8 mouse cellular contexts compared by ENCODE assay signal in genomic region chr5:149184104-149184843, GRCm38 (mm10). TPM values are rescaled to one million over a fixed set of nuclear protein-coding genes. Genes with fewer than 3 reads are reported as not detected.
DNase-seq lines count a peak whose midpoint lies in the region; ATAC-seq and TF ChIP-seq lines count a peak whose summit lies in the region.

Gene Uspl1 (plus strand): TSS chr5:149184350.
Gene Hmgb1 (minus strand): TSS chr5:149184489.

- H3K27me3 ChIP-seq in C2C12 (ENCODE audit: control insufficient read depth, insufficient read depth, insufficient read length) (no peaks in the 10 kb centered on the region), myocyte (ENCODE audit: control insufficient read depth, insufficient read depth, insufficient read length) (no peaks in the 10 kb centered on the region)
- no peaks in the 10 kb centered on the region for H3K27me3 ChIP-seq in erythroblast, embryonic 14.5 days (ENCODE audit: control insufficient read depth)
- no peaks in the 10 kb centered on the region for H3K27me3 ChIP-seq in heart, embryonic 11.5 days (ENCODE audit: control insufficient read depth, insufficient read depth, low read length)
- H3K27me3 ChIP-seq in kidney, embryonic 16.5 days (ENCODE audit: insufficient read depth, low read length) = no peaks in the 10 kb centered on the region
- H3K27me3 ChIP-seq in liver, adult 2 months (ENCODE audit: control insufficient read depth, insufficient read depth, low read length) = no peaks in the 10 kb centered on the region
- H3K27me3 ChIP-seq in splenic B cell, adult 2 months (ENCODE audit: control insufficient read depth, insufficient read depth, low read length, poor library complexity, severe bottlenecking) = no peaks in the 10 kb centered on the region

- under 1% methylated on average over 49 of the region's 59 CpGs for WGBS in heart, embryonic 11.5 days (ENCODE audit: insufficient replicate concordance)
- under 1% methylated on average over 59 of the region's 59 CpGs for WGBS in kidney, embryonic 16.5 days
- under 1% methylated on average over 55 of the region's 59 CpGs for WGBS in liver, adult 2 months

- peak within 1 kb of the TSS; percentile 92 for H3K9ac ChIP-seq in heart, embryonic 11.5 days (ENCODE audit: low read depth, low read length)
- H3K9ac ChIP-seq in kidney, embryonic 16.5 days (replicated peaks; ENCODE audit: low read length) = peak within 1 kb of the TSS; percentile 90
- peak within 1 kb of the TSS; percentile 83 for H3K9ac ChIP-seq in liver, adult 2 months (ENCODE audit: low read depth, low read length)

- TF ChIP-seq CTCF in C2C12 (IDR thresholded peaks at IDR 0.05; ENCODE audit: control insufficient read depth, insufficient read depth, insufficient read length) = no peak
- TF ChIP-seq CTCF in brain, embryonic 14.5 days (IDR thresholded peaks at IDR 0.05; ENCODE audit: borderline replicate concordance, extremely low read depth, insufficient read depth, insufficient read length) = no peak
- no peak for TF ChIP-seq CTCF in liver, adult 2 months (IDR thresholded peaks at IDR 0.05; ENCODE audit: low read depth, low read length)

- H3K9me3 ChIP-seq in erythroblast, embryonic 14.5 days (ENCODE audit: control insufficient read depth, low read length) = no peaks in the 10 kb centered on the region
- no peaks in the 10 kb centered on the region for H3K9me3 ChIP-seq in heart, embryonic 11.5 days (replicated peaks; ENCODE audit: control insufficient read depth, low read length)
- H3K9me3 ChIP-seq in kidney, embryonic 16.5 days (ENCODE audit: low read length) = no peaks in the 10 kb centered on the region

- H3K4me2 ChIP-seq in heart, embryonic 11.5 days = peak within 1 kb of the TSS; percentile 93
- peak within 1 kb of the TSS; percentile 67 for H3K4me2 ChIP-seq in kidney, embryonic 16.5 days (replicated peaks; ENCODE audit: low read depth, low read length)
- peak within 1 kb of the TSS; percentile 94 for H3K4me2 ChIP-seq in myocyte (ENCODE audit: low read depth)

- peaks cover 27% of the 10 kb centered on the region for H3K36me3 ChIP-seq in C2C12 (ENCODE audit: control insufficient read depth, insufficient read depth)
- H3K36me3 ChIP-seq in erythroblast, embryonic 14.5 days (ENCODE audit: control insufficient read depth) = peaks cover 35% of the 10 kb centered on the region
- peaks cover 4% of the 10 kb centered on the region; the same call in 1 of the 2 replicates for H3K36me3 ChIP-seq in heart, embryonic 11.5 days (ENCODE audit: control insufficient read depth, insufficient read depth, low read length)
- H3K36me3 ChIP-seq in kidney, embryonic 16.5 days (ENCODE audit: insufficient read depth, low read length) = 0 out of 2 replicates have a peak, but pooled peaks cover 2% of the 10 kb centered on the region
- H3K36me3 ChIP-seq in liver, adult 2 months (ENCODE audit: control insufficient read depth, insufficient read depth, low read length) = peaks cover 5% of the 10 kb centered on the region; the same call in 1 of the 2 replicates
- H3K36me3 ChIP-seq in myocyte (ENCODE audit: control insufficient read depth, insufficient read depth) = peaks cover 12% of the 10 kb centered on the region
- H3K36me3 ChIP-seq in splenic B cell, adult 2 months (ENCODE audit: control insufficient read depth, insufficient read depth, low read length, poor library complexity, severe bottlenecking) = no peaks in the 10 kb centered on the region

- H3K4me3 ChIP-seq in C2C12 (ENCODE audit: insufficient read depth, poor library complexity, severe bottlenecking) (peak within 1 kb of the TSS; percentile 89), myocyte (peak within 1 kb of the TSS; percentile 99)
- H3K4me3 ChIP-seq in erythroblast, embryonic 14.5 days (replicated peaks) = peak within 1 kb of the TSS; percentile 74
- peak within 1 kb of the TSS; percentile 83 for H3K4me3 ChIP-seq in heart, embryonic 11.5 days (ENCODE audit: low read depth, low read length)
- peak within 1 kb of the TSS; percentile 78 for H3K4me3 ChIP-seq in kidney, embryonic 16.5 days (ENCODE audit: low read length)
- peak within 1 kb of the TSS; percentile 70 for H3K4me3 ChIP-seq in liver, adult 2 months (ENCODE audit: insufficient read depth, low read depth, low read length)

- H3K4me1 ChIP-seq in erythroblast, embryonic 14.5 days (ENCODE audit: control insufficient read depth) = peaks cover 36% of the 10 kb centered on the region
- peaks cover 18% of the 10 kb centered on the region for H3K4me1 ChIP-seq in heart, embryonic 11.5 days (ENCODE audit: control insufficient read depth, insufficient read depth, low read length)
- H3K4me1 ChIP-seq in kidney, embryonic 16.5 days (ENCODE audit: insufficient read depth, low read length) = peaks cover 19% of the 10 kb centered on the region
- no peaks in the 10 kb centered on the region for H3K4me1 ChIP-seq in liver, adult 2 months (ENCODE audit: control insufficient read depth, insufficient read depth, low read length)

- H3K79me3 ChIP-seq in C2C12 (ENCODE audit: low read depth) = peaks cover 39% of the 10 kb centered on the region

- TF ChIP-seq POLR2A in brain, embryonic 14.5 days (IDR thresholded peaks at IDR 0.05; ENCODE audit: borderline replicate concordance, extremely low read depth, insufficient read depth, insufficient read length, poor library complexity, severe bottlenecking) = peak; percentile 100
- TF ChIP-seq POLR2A in liver, adult 2 months (IDR thresholded peaks at IDR 0.05; ENCODE audit: extremely low read depth, insufficient read depth, low read length) = peak; percentile 97
- peak; percentile 95 for TF ChIP-seq POLR2A in myocyte (IDR thresholded peaks at IDR 0.05; ENCODE audit: insufficient read length, low read depth)

- ATAC-seq in heart, embryonic 11.5 days (replicated peaks; ENCODE audit: insufficient number of reproducible peaks, low FRiP score, low TSS enrichment) = peak; percentile 97
- ATAC-seq in kidney, embryonic 16.5 days (ENCODE audit: low FRiP score, low TSS enrichment) = peak; percentile 99

- H3ac ChIP-seq in C2C12 (ENCODE audit: control insufficient read depth, insufficient read length, low read depth) (peak within 1 kb of the TSS; percentile 80), myocyte (ENCODE audit: control insufficient read depth, insufficient read length) (peak within 1 kb of the TSS; percentile 41)

- H3K27ac ChIP-seq in heart, embryonic 11.5 days (ENCODE audit: low read depth, low read length) = peak within 1 kb of the TSS; percentile 99
- H3K27ac ChIP-seq in kidney, embryonic 16.5 days (ENCODE audit: low read length) = peak within 1 kb of the TSS; percentile 97
- peak within 1 kb of the TSS; percentile 93 for H3K27ac ChIP-seq in liver, adult 2 months (replicated peaks; ENCODE audit: insufficient read depth, low read depth, low read length)

- DNase-seq in brain, embryonic 14.5 days (ENCODE audit: low read depth) = peak; percentile 100
- peak; percentile 93 for DNase-seq in liver, adult 2 months (ENCODE audit: extremely low read depth, low read depth, low spot score)
- DNase-seq in splenic B cell, adult 2 months (ENCODE audit: low read depth, low spot score) = peak; percentile 99

- H3K79me2 ChIP-seq in C2C12 (ENCODE audit: control insufficient read depth, insufficient read depth) (peaks cover 59% of the 10 kb centered on the region), myocyte (ENCODE audit: control insufficient read depth, insufficient read depth) (peaks cover 38% of the 10 kb centered on the region)
- H3K79me2 ChIP-seq in liver, adult 2 months (ENCODE audit: control insufficient read depth, insufficient read depth, low read length) = peaks cover 6% of the 10 kb centered on the region; the same call in 1 of the 2 replicates

TF ChIP-seq in C2C12, 6 proteins besides CTCF, POLR2A, EP300 and RAD21:
- TF ChIP-seq USF1 (IDR thresholded peaks at IDR 0.05; ENCODE audit: low read depth) = peak; percentile 13
- no peak for TF ChIP-seq MYOG (IDR thresholded peaks at IDR 0.05; ENCODE audit: control insufficient read depth, extremely low read depth, insufficient read length)
- peak; percentile 99 for TF ChIP-seq MAX (IDR thresholded peaks at IDR 0.05)

TF ChIP-seq in myocyte, 11 proteins besides CTCF, POLR2A, EP300 and RAD21:
- TF ChIP-seq E2F4 (IDR thresholded peaks at IDR 0.05; ENCODE audit: insufficient read depth) (no peak), REST (IDR thresholded peaks at IDR 0.05; ENCODE audit: insufficient read depth, insufficient read length) (no peak), SRF (IDR thresholded peaks at IDR 0.05; ENCODE audit: control insufficient read depth, insufficient read length, low read depth) (peak; percentile 24), MYOG (IDR thresholded peaks at IDR 0.05; ENCODE audit: control insufficient read depth in 1 of 3, insufficient read depth in 1 of 3, insufficient read length in 2 of 3, low read depth in 2 of 3) (peak in 2 of 3 experiments; percentile 26 to 76), MYOD1 (IDR thresholded peaks at IDR 0.05; ENCODE audit: control insufficient read depth in 1 of 3, insufficient read length in 2 of 3, low read depth in 2 of 3) (peak in 1 of 3 experiments; percentile 57), USF1 (IDR thresholded peaks at IDR 0.05; ENCODE audit: low read depth) (no peak), TCF12 (IDR thresholded peaks at IDR 0.05; ENCODE audit: insufficient read depth, poor library complexity, severe bottlenecking) (no peak), CEBPB (IDR thresholded peaks at IDR 0.05; ENCODE audit: insufficient read depth, poor library complexity, severe bottlenecking) (no peak), MAX (IDR thresholded peaks at IDR 0.05; ENCODE audit: low read depth) (peak; percentile 73), TCF3 (IDR thresholded peaks at IDR 0.05; ENCODE audit: insufficient read length, low read depth) (no peak), POLR2AphosphoS2 (IDR thresholded peaks at IDR 0.05; ENCODE audit: insufficient read length, low read depth) (peak; percentile 99)

RNA-seq across cellular contexts. Expression of gene Uspl1, which starts in this region (rescaled TPM):
- polyA plus RNA-seq in C2C12 (2012; fragmentation: generic; extraction: Trizol) = 17.8 TPM
- 29.2 and 38.7 TPM in 2 replicates for polyA plus RNA-seq in brain, embryonic 14.5 days (2012; rRNA removed)
- 0.09 and 0.18 TPM in 2 replicates for polyA plus RNA-seq in erythroblast, embryonic 14.5 days (2012)
- 40.3 and 42.8 TPM in 2 replicates for polyA plus RNA-seq in heart, embryonic 11.5 days (2014; fragmentation: Nextera tagmentation; extraction: Ambion mirVana)
- polyA plus RNA-seq in kidney, embryonic 16.5 days (2015; fragmentation: Nextera tagmentation; extraction: Ambion mirVana) = 41.1 and 45.2 TPM in 2 replicates
- total RNA-seq in liver, adult 2 months (2014; rRNA removed) = 17.0 and 17.1 TPM in 2 replicates
- 4.8 and 6.2 TPM in 2 replicates for polyA plus RNA-seq in liver, adult 2 months (2012; rRNA removed)
- 18.4 TPM for polyA plus RNA-seq in myocyte (2012; fragmentation: generic; extraction: Trizol)

RNA-seq across cellular contexts. Expression of gene Hmgb1, which starts in this region (rescaled TPM):
- polyA plus RNA-seq in C2C12 (2012; fragmentation: generic; extraction: Trizol) = 185 TPM
- polyA plus RNA-seq in brain, embryonic 14.5 days (2012; rRNA removed) = 268 and 316 TPM in 2 replicates
- 65.4 and 99.1 TPM in 2 replicates for polyA plus RNA-seq in erythroblast, embryonic 14.5 days (2012)
- polyA plus RNA-seq in heart, embryonic 11.5 days (2014; fragmentation: Nextera tagmentation; extraction: Ambion mirVana) = 871 and 1,031 TPM in 2 replicates
- 1,366 and 1,384 TPM in 2 replicates for polyA plus RNA-seq in kidney, embryonic 16.5 days (2015; fragmentation: Nextera tagmentation; extraction: Ambion mirVana)
- 106 and 131 TPM in 2 replicates for total RNA-seq in liver, adult 2 months (2014; rRNA removed)
- polyA plus RNA-seq in liver, adult 2 months (2012; rRNA removed) = 17.1 and 21.0 TPM in 2 replicates
- polyA plus RNA-seq in myocyte (2012; fragmentation: generic; extraction: Trizol) = 88.6 TPM

Comparison
In these comparisons a context has a peak if more than half of its experiments do, and no peak if none do; other contexts are left out.
1. Peak in every context shown above with its lines: DNase-seq, ATAC-seq, H3K4me3 ChIP-seq and H3K27ac ChIP-seq.